Mouse (Mus musculus) inflammation-experienced regulatory T-cells, adult 16 weeks (primary cell): Measurements from ENCODE around the gene Trip11. TPM values are rescaled to one million over a fixed set of nuclear protein-coding genes. Genes with fewer than 3 reads are reported as not detected.

Experiments
- polyA plus RNA-seq: library from polyadenylated mRNA; unstranded; fragments of 100-300 nt; shearing (Covaris generic); gene quantifications from one replicate; pipeline ENCODE4 v1.2.1, GENCODE M21; 2017

Gene Trip11
- polyA plus RNA-seq: 98.3 TPM

GRCm38 (mm10) chr12:101912626-101913490, at the start of gene Trip11:
Trip11 (minus strand) TSS chr12:101913267.

GRCm38 (mm10) chr12:101957942-101958544, 45.0 kb upstream of the Trip11 start, which contains the start of gene Atxn3:
Atxn3 (minus strand) TSS chr12:101958246.

GRCm38 (mm10) chr12:101818608-101819370, 94.3 kb downstream of the Trip11 start, which contains the start of gene Fbln5:
Fbln5 (minus strand) TSS chr12:101819055.

Other genes with a start within 250 kb of the Trip11 start
- gene Tc2n, start 194.7 kb downstream of the Trip11 start, polyA plus RNA-seq: 0.11 TPM
- not detected for gene Fbln5, start 94.2 kb downstream of the Trip11 start, polyA plus RNA-seq
- 26.8 TPM for gene Atxn3, start 45.0 kb upstream of the Trip11 start, polyA plus RNA-seq
- 32.4 TPM for gene Cpsf2, start 62.7 kb upstream of the Trip11 start, polyA plus RNA-seq
- not detected for gene Slc24a4, start 215.5 kb upstream of the Trip11 start, polyA plus RNA-seq